In genomic region chr8:114369038-114369976, GRCm38 (mm10) we compare ENCODE assay signal across 8 mouse cellular contexts. TPM values are rescaled to one million over a fixed set of nuclear protein-coding genes. Genes with fewer than 3 reads are reported as not detected.
A peak's percentile ranks its signal among the peaks of the same experiment; 100 is the strongest.
DNase-seq lines count a peak whose midpoint lies in the region; ATAC-seq lines count a peak whose summit lies in the region.

No protein-coding gene starts in this region.

- H3K27me3 ChIP-seq in midbrain, embryonic 11.5 days (ENCODE audit: control insufficient read depth, insufficient read depth, low read length) = no peaks in the 10 kb centered on the region

- 42% methylated on average over 27 of the region's 27 CpGs for WGBS in midbrain, embryonic 11.5 days

- peak; percentile 46; the same call in 1 of the 2 replicates for ATAC-seq in midbrain, embryonic 11.5 days (ENCODE audit: low FRiP score)
- no peak for ATAC-seq in monocyte, adult 5-6 weeks (replicated peaks; ENCODE audit: insufficient number of reproducible peaks, low FRiP score, low TSS enrichment, poor library complexity, severe bottlenecking)

- no peak overlapping the region for H3K4me3 ChIP-seq in midbrain, embryonic 11.5 days (ENCODE audit: low read depth, low read length)

- no peaks in the 10 kb centered on the region for H3K36me3 ChIP-seq in midbrain, embryonic 11.5 days (ENCODE audit: control insufficient read depth, insufficient read depth, low read length)

- no peak overlapping the region for H3K9ac ChIP-seq in midbrain, embryonic 11.5 days (ENCODE audit: low read length)

- no peak overlapping the region for H3K27ac ChIP-seq in midbrain, embryonic 11.5 days (ENCODE audit: low read depth, low read length)

- H3K4me2 ChIP-seq in midbrain, embryonic 11.5 days = peak overlapping the region; percentile 11; the same call in 1 of the 2 replicates

- H3K9me3 ChIP-seq in midbrain, embryonic 11.5 days (ENCODE audit: control insufficient read depth, low read length) = no peaks in the 10 kb centered on the region

- H3K4me1 ChIP-seq in midbrain, embryonic 11.5 days (ENCODE audit: control insufficient read depth, insufficient read depth, low read length) = no peaks in the 10 kb centered on the region

- peak; percentile 76 for DNase-seq in adipocyte (ENCODE audit: low spot score)
- peak; percentile 77 to 86 for DNase-seq in cerebellum, postnatal 4 days (ENCODE audit: low spot score in 2 of 2)
- DNase-seq in gastrocnemius, postnatal 10 days = peak; percentile 82
- peak; percentile 80 for DNase-seq in induced T-regulatory cell, adult 2 months (ENCODE audit: low read depth)
- DNase-seq in left cerebral cortex, postnatal 25 days (ENCODE audit: low spot score in 2 of 2) = peak; percentile 78 to 83
- DNase-seq in midbrain, embryonic 11.5 days (ENCODE audit: low spot score, missing footprints) = peak; percentile 99
- DNase-seq in spleen, adult 12 weeks (ENCODE audit: low spot score) = peak; percentile 17

- intact Hi-C loops in left cerebral cortex, postnatal 25 days (cut with DNase I) = loop anchor here (1.0 to 2.0 kb wide), 3 partner anchors 163 to 705 kb away; no protein-coding TSS in a partner anchor

RNA-seq across cellular contexts. Expression of gene Clec3a, which starts 48.6 kb away (rescaled TPM):
- not detected for total RNA-seq in gastrocnemius, postnatal 10 days (2021)
- total RNA-seq in left cerebral cortex, postnatal 25 days (2021) = not detected
- not detected in 2 replicates for polyA plus RNA-seq in midbrain, embryonic 11.5 days (2014; fragmentation: Nextera tagmentation; extraction: Ambion mirVana)
- not detected in 3 replicates for total RNA-seq in monocyte, adult 5-6 weeks (2017)

Comparison
In these comparisons a context has a peak if more than half of its experiments do, and no peak if none do; other contexts are left out.
1. DNase-seq: peak in every context shown above with its lines; median percentile 99 in midbrain, embryonic 11.5 days; 82 in gastrocnemius, postnatal 10 days; 82 in cerebellum, postnatal 4 days; 80 in left cerebral cortex, postnatal 25 days; 80 in induced T-regulatory cell, adult 2 months; 76 in adipocyte; 17 in spleen, adult 12 weeks.